Mouse (Mus musculus): ENCODE measurements around the gene Prx. TPM values are rescaled to one million over a fixed set of nuclear protein-coding genes. Genes with fewer than 3 reads are reported as not detected.

Gene Prx
- total RNA-seq (2023), result under 1 TPM; 0.27 to 0.46 TPM

GRCm38 (mm10) chr7:27499036-27499435 is at the start of gene Prx:
TSS of gene Prx (plus strand) at chr7:27499324.

GRCm38 (mm10) chr7:27473156-27473834 is 25.8 kb upstream of the Prx start, which contains the start of gene Sertad3:
TSS of gene Sertad3 (plus strand) at chr7:27473768.

GRCm38 (mm10) chr7:27486770-27487697 is 12.1 kb upstream of the Prx start, which contains the start of gene Sertad1:
TSS of gene Sertad1 (plus strand) at chr7:27486910.

GRCm38 (mm10) chr7:27522967-27523366 is 23.8 kb downstream of the Prx start, which contains the start of gene Hipk4:
TSS of gene Hipk4 (plus strand) at chr7:27523267.

GRCm38 (mm10) chr7:27552931-27553513 is 53.9 kb downstream of the Prx start, which contains the start of the genes Pld3 and 2310022A10Rik:
TSS of gene Pld3 (minus strand) at chr7:27553218.
TSS of gene 2310022A10Rik (plus strand) at chr7:27553233.

Other genes with a start within 250 kb of the Prx start
- gene Numbl, start 240.9 kb upstream of the Prx start, total RNA-seq (2023), result 1 to 10 TPM; 1.5 to 1.9 TPM
- 1 to 10 TPM; 1.3 to 2.4 TPM for gene Ltbp4, start 161.6 kb upstream of the Prx start, total RNA-seq (2023)
- gene Shkbp1, start 143.3 kb upstream of the Prx start, total RNA-seq (2023), result 100 to 1,000 TPM in 1 of 2 experiments, 10 to 100 TPM in 1; 98.2 to 102 TPM
- gene Gm20479, start 141.9 kb upstream of the Prx start, total RNA-seq (2023), result 1 to 10 TPM in 1 of 2 experiments, not detected in 1; 5.0 TPM
- gene Sptbn4, start 51.6 kb upstream of the Prx start, total RNA-seq (2023), result 1 to 10 TPM in 1 of 2 experiments, under 1 TPM in 1; 0.18 to 1.2 TPM
- 10 to 100 TPM; 68.2 to 79.7 TPM for gene Blvrb, start 51.3 kb upstream of the Prx start, total RNA-seq (2023)
- gene Sertad3, start 25.6 kb upstream of the Prx start, total RNA-seq (2023), result 10 to 100 TPM; 21.4 to 21.7 TPM
- gene Sertad1, start 12.4 kb upstream of the Prx start, total RNA-seq (2023), result 10 to 100 TPM; 31.8 to 34.5 TPM
- not detected for gene Hipk4, start 23.9 kb downstream of the Prx start, total RNA-seq (2023)
- gene Pld3, start 53.9 kb downstream of the Prx start, total RNA-seq (2023), result 10 to 100 TPM; 54.4 to 55.1 TPM
- 10 to 100 TPM; 26.4 to 29.2 TPM for gene 2310022A10Rik, start 53.9 kb downstream of the Prx start, total RNA-seq (2023)
- 100 to 1,000 TPM in 1 of 2 experiments, 10 to 100 TPM in 1; 99.1 to 102 TPM for gene Akt2, start 92.2 kb downstream of the Prx start, total RNA-seq (2023)
- not detected for gene Ttc9b, start 154.6 kb downstream of the Prx start, total RNA-seq (2023)
- gene Map3k10, start 175.3 kb downstream of the Prx start, total RNA-seq (2023), result 10 to 100 TPM; 12.6 to 16.5 TPM
- gene Zfp607b, start 190.0 kb downstream of the Prx start, total RNA-seq (2023), result 1 to 10 TPM; 1.3 to 2.2 TPM
- 10 to 100 TPM; 21.5 to 22.2 TPM for gene Zfp60, start 232.1 kb downstream of the Prx start, total RNA-seq (2023)

Measured in B cell, adult 67 days (primary cell).